Mouse (Mus musculus) lung, embryonic 14.5 days (tissue): ENCODE results near the gene Cyp4a32. TPM values are rescaled to one million over a fixed set of nuclear protein-coding genes. Genes with fewer than 3 reads are reported as not detected.
"Not testable (repeated sequence)": the region's sequence is repeated elsewhere in the genome, so short reads cannot be mapped to it uniquely, and the experiment has no call there.

Experiments used
- ATAC-seq: fragments of 200-750 bp; cut with Nextera tagmentation; 2 replicates; pipeline ENCODE4 v1.8.0; 2017; ENCODE audit warnings: mild to moderate bottlenecking, moderate TSS enrichment, moderate library complexity; ENCODE audit not compliant: insufficient read depth
- DNase-seq: peaks from one replicate; pipeline ENCODE4 v3.0.0-alpha.2; 2015
- H3K27ac ChIP-seq: fragments of 300-500 bp; sonication (generic); 2 replicates; pipeline ENCODE4 v1.5.1; 2014; ENCODE audit warnings: low read depth, mild to moderate bottlenecking, moderate library complexity
- H3K27me3 ChIP-seq: fragments of 300-500 bp; sonication (generic); 2 replicates; pipeline ENCODE4 v1.6.1; 2014; ENCODE audit warnings: low read length, control low read depth; ENCODE audit not compliant: insufficient read depth
- H3K36me3 ChIP-seq: fragments of 300-500 bp; sonication (generic); 2 replicates; pipeline ENCODE4 v1.6.1; 2014; ENCODE audit warnings: control low read depth; ENCODE audit not compliant: insufficient read depth
- H3K4me1 ChIP-seq: fragments of 300-500 bp; sonication (generic); 2 replicates; pipeline ENCODE4 v1.6.1; 2014; ENCODE audit warnings: antibody characterized with exemption, control low read depth; ENCODE audit not compliant: insufficient read depth
- H3K4me2 ChIP-seq: fragments of 300-500 bp; sonication (generic); 2 replicates; pipeline ENCODE4 v1.6.1; 2014; ENCODE audit warnings: mild to moderate bottlenecking
- H3K4me3 ChIP-seq: fragments of 300-500 bp; sonication (generic); 2 replicates; pipeline ENCODE4 v1.5.1; 2014; ENCODE audit warnings: low read depth, low read length
- H3K9ac ChIP-seq: fragments of 300-500 bp; sonication (generic); 2 replicates; pipeline ENCODE4 v1.6.1; 2014
- H3K9me3 ChIP-seq: fragments of 300-500 bp; sonication (generic); 2 replicates; pipeline ENCODE4 v1.6.1; 2016; ENCODE audit warnings: low read depth, low read length, control low read depth
- CTCF ChIP-seq: IDR thresholded peaks from 2 replicates; pipeline ENCODE4 v1.5.1; 2016; ENCODE audit warnings: antibody characterized with exemption, low read depth
- WGBS: fragments of 180-500 bp; shearing (Covaris S2); extraction: QIAGEN DNeasy Blood & Tissue Kit; methylation state at CpG from one replicate; pipeline ENCODE4 v1.1.7; 2014; 5-methylcytosine and 5-hydroxymethylcytosine counted together
- polyA plus RNA-seq: library from polyadenylated mRNA; unstranded; fragments of >200 nt; fragmentation: Nextera tagmentation; extraction: Ambion mirVana; gene quantifications from 2 replicates; pipeline ENCODE4 v1.2.1, GENCODE M21; 2014

Gene Cyp4a32
- polyA plus RNA-seq: not detected in 2 replicates

- not testable (repeated sequence) for H3K4me2 ChIP-seq, H3K9ac ChIP-seq, H3K27me3 ChIP-seq, H3K9me3 ChIP-seq, DNase-seq, H3K36me3 ChIP-seq, H3K4me1 ChIP-seq, H3K4me3 ChIP-seq, ATAC-seq, H3K27ac ChIP-seq
- 86% methylated on average over 8 of the region's 8 CpGs for WGBS
Observed at GRCm38 (mm10) chr4:115600611-115601010, at the start of gene Cyp4a32. Cyp4a32 (plus strand) TSS chr4:115600969.

GRCm38 (mm10) chr4:115552726-115553125, 48.0 kb upstream of the Cyp4a32 start:
- WGBS: 71% methylated on average over 3 of the region's 3 CpGs
- no peak for TF ChIP-seq CTCF
- H3K4me2 ChIP-seq: no peak overlapping the region
- H3K36me3 ChIP-seq: no peaks in the 10 kb centered on the region
- no peak overlapping the region for H3K4me3 ChIP-seq
- DNase-seq: no peak
- H3K4me1 ChIP-seq: no peaks in the 10 kb centered on the region
- H3K27me3 ChIP-seq: no peaks in the 10 kb centered on the region
- no peak overlapping the region for H3K9ac ChIP-seq
- no peak overlapping the region for H3K27ac ChIP-seq
- no peak for ATAC-seq
- H3K9me3 ChIP-seq: no peaks in the 10 kb centered on the region

GRCm38 (mm10) chr4:115555513-115555912, 45.3 kb upstream of the Cyp4a32 start:
- H3K4me3 ChIP-seq: no peak overlapping the region
- no peak overlapping the region for H3K9ac ChIP-seq
- H3K36me3 ChIP-seq: no peaks in the 10 kb centered on the region
- DNase-seq (no peak), ATAC-seq (no peak)
- TF ChIP-seq CTCF: no peak
- WGBS: 47% methylated on average over 2 of the region's 2 CpGs
- no peaks in the 10 kb centered on the region for H3K4me1 ChIP-seq
- no peak overlapping the region for H3K27ac ChIP-seq
- no peaks in the 10 kb centered on the region for H3K27me3 ChIP-seq
- H3K9me3 ChIP-seq: no peaks in the 10 kb centered on the region
- H3K4me2 ChIP-seq: no peak overlapping the region

- no peaks in the 10 kb centered on the region for H3K36me3 ChIP-seq
- 68% methylated on average over 4 of the region's 4 CpGs for WGBS
- H3K27me3 ChIP-seq: no peaks in the 10 kb centered on the region
- H3K9me3 ChIP-seq: no peaks in the 10 kb centered on the region
- ATAC-seq (no peak), DNase-seq (no peak)
- H3K27ac ChIP-seq: no peak overlapping the region
- TF ChIP-seq CTCF: no peak
- H3K4me3 ChIP-seq: no peak overlapping the region
- H3K4me2 ChIP-seq: no peak overlapping the region
- H3K9ac ChIP-seq: no peak overlapping the region
- no peaks in the 10 kb centered on the region for H3K4me1 ChIP-seq
Observed at GRCm38 (mm10) chr4:115557861-115558561, 42.8 kb upstream of the Cyp4a32 start.

GRCm38 (mm10) chr4:115561236-115561635, 39.5 kb upstream of the Cyp4a32 start:
- ATAC-seq, H3K4me2 ChIP-seq, H3K9me3 ChIP-seq, H3K27ac ChIP-seq, H3K4me3 ChIP-seq, DNase-seq, H3K36me3 ChIP-seq, H3K4me1 ChIP-seq, H3K9ac ChIP-seq, H3K27me3 ChIP-seq: not testable (repeated sequence)
- 66% methylated on average over 5 of the region's 5 CpGs for WGBS

- no peak within 1 kb of the TSS for H3K4me2 ChIP-seq
- no peaks in the 10 kb centered on the region for H3K27me3 ChIP-seq
- no peak within 1 kb of the TSS for H3K27ac ChIP-seq
- no peaks in the 10 kb centered on the region for H3K9me3 ChIP-seq
- no peak within 1 kb of the TSS for H3K9ac ChIP-seq
- ATAC-seq (no peak), DNase-seq (no peak)
- H3K4me3 ChIP-seq: no peak within 1 kb of the TSS
- no peak for TF ChIP-seq CTCF
- no peaks in the 10 kb centered on the region for H3K4me1 ChIP-seq
- WGBS: 75% methylated on average over 3 of the region's 3 CpGs
- no peaks in the 10 kb centered on the region for H3K36me3 ChIP-seq
Observed at GRCm38 (mm10) chr4:115563401-115563800, 37.4 kb upstream of the Cyp4a32 start, which contains the start of gene Cyp4a31. Cyp4a31 (plus strand) TSS chr4:115563649.

- not testable (repeated sequence) for H3K36me3 ChIP-seq, H3K4me2 ChIP-seq, ATAC-seq, H3K4me3 ChIP-seq, H3K27ac ChIP-seq, H3K9me3 ChIP-seq, H3K9ac ChIP-seq, DNase-seq, H3K4me1 ChIP-seq, H3K27me3 ChIP-seq
- WGBS: 54% methylated on average over 6 of the region's 6 CpGs
Observed at GRCm38 (mm10) chr4:115564469-115565225, 36.1 kb upstream of the Cyp4a32 start.
